Mouse (Mus musculus): ENCODE results near the gene Gm49384. TPM values are rescaled to one million over a fixed set of nuclear protein-coding genes. Genes with fewer than 3 reads are reported as not detected.

Gm49384 gene
- polyA plus RNA-seq (2016; fragmentation: Nextera tagmentation; extraction: Ambion mirVana): 31.2 and 37.9 TPM in 2 replicates

DNA sequence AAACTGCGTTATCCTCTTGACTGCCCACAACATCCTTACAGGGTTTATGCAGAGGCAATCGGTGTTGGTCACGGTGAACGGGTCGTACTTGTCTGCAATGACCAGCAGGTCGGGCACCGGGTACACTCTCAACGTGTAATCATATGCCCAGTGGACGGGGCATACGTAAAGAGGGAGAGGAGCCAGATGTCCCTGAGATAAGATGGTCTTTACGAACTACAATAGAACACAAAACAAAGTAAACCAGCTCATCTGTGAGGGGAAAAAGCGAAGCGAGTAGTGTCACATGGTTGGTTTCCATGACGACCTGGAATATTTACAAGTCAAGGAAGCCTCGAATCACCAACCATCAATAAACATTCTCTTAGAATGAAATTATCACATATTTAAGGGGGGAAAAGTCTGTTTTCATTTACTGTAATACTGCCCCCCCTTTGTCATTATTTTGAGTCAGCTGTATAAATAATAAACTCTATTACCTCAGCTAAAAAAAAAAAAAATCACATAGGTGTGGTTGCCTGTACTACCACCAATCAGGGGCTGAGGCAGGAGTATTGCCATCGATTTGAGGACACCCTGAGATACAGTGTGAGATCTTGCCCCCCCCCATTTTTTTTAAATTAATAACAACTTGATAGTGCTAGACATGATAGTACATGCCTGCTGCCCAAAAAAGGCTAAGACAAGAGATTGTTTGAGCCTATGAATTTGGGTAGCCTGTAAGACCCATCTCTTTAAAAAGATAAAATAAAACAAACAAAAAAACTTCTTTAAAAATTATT is at the start of gene Gm49384:
Gene Gm49384 (minus strand): TSS at position 216 of the 782 bp plus-strand sequence.
- no peak within 1 kb of the TSS for H3K4me2 ChIP-seq
- H3K9me3 ChIP-seq: no peaks in the 10 kb centered on the region
- H3K4me1 ChIP-seq: no peaks in the 10 kb centered on the region
- H3K36me3 ChIP-seq (replicated peaks): peaks cover 42% of the 10 kb centered on the region
- H3K27me3 ChIP-seq: no peaks in the 10 kb centered on the region
- 81% methylated on average over 16 of the region's 16 CpGs for WGBS
- no peak within 1 kb of the TSS for H3K27ac ChIP-seq
- peak; percentile 60; the same call in 1 of the 2 replicates for ATAC-seq (ENCODE audit: low FRiP score)
- no peak within 1 kb of the TSS for H3K9ac ChIP-seq
- no peak within 1 kb of the TSS for H3K4me3 ChIP-seq (replicated peaks)

DNA sequence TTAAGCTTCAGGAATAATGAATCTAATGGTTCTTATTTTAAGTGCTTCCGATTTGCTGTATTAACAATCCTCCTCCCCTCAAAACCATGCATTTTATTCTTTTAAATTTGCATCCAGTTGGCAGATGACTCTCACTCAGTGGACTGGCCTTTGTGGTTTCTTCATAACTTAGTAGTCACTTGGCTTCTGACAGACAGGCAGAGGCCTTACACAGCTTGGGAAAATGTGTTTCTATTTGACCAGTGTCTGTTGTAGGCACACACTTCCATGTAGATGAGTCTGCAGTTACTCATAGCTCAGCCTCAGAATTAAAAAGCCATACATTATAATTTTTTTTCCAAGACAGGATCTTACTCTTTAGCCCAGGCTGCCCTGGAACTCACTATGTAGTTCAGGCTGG is 49.7 kb upstream of the Gm49384 start:
- H3K4me2 ChIP-seq: no peak overlapping the region
- H3K4me1 ChIP-seq: no peaks in the 10 kb centered on the region
- H3K9me3 ChIP-seq: no peaks in the 10 kb centered on the region
- H3K27me3 ChIP-seq: no peaks in the 10 kb centered on the region
- no peak overlapping the region for H3K27ac ChIP-seq
- WGBS: 94% methylated on average over 1 of the region's 1 CpGs
- no peak overlapping the region for H3K9ac ChIP-seq
- ATAC-seq (ENCODE audit: low FRiP score): no peak
- H3K36me3 ChIP-seq (replicated peaks): no peaks in the 10 kb centered on the region
- H3K4me3 ChIP-seq (replicated peaks): no peak overlapping the region

DNA sequence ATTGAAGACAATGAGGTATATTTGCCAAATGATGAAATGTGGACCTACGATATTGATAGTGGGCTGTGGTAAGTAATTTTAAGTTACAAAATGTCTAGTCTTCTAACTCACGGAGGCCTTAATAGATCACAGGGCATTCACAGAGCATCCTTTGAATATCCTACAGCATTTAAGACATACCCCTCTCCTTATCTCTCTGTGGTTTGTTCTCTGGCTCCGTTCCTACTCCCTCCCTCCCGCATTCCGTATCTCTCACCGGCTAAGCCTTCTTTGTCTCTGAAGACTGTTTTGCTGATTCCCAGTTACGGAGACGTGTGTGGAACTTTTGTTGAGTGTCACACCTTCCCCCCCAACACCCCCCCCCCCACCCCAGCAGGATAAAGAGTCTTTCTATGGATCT is 46.7 kb upstream of the Gm49384 start:
- Histone ChIP-seq H3K27me3 (no peaks in the 10 kb centered on the region), H3K9me3 (no peaks in the 10 kb centered on the region), H3K9ac (no peak overlapping the region), H3K27ac (no peak overlapping the region), H3K4me2 (no peak overlapping the region), H3K36me3 (replicated peaks) (no peaks in the 10 kb centered on the region), H3K4me3 (replicated peaks) (no peak overlapping the region), H3K4me1 (no peaks in the 10 kb centered on the region)
- WGBS: 81% methylated on average over 8 of the region's 8 CpGs
- no peak for ATAC-seq (ENCODE audit: low FRiP score)

DNA sequence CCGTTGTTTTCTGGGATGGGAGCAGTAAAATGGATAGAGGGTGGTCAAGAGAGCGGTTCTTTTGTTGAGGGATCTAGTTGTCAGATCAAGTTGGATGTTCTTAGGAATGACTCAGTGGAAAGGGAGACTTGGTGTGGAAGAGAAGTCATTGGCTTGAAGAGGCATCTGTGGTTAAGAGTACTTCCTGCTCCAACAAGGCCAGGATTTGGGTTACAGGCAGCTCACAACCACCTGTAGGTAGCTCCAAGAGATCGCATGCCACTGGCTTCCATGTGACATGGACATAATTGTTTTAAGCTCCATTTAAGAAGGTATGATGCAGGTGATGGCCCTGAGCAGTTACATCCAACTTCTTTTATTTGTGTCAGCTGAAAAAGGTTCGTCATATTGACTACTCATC is 45.7 kb upstream of the Gm49384 start:
- Histone ChIP-seq H3K27ac (no peak overlapping the region), H3K27me3 (no peaks in the 10 kb centered on the region), H3K4me2 (no peak overlapping the region), H3K36me3 (replicated peaks) (no peaks in the 10 kb centered on the region), H3K4me3 (replicated peaks) (no peak overlapping the region), H3K4me1 (no peaks in the 10 kb centered on the region), H3K9me3 (no peaks in the 10 kb centered on the region), H3K9ac (no peak overlapping the region)
- 88% methylated on average over 4 of the region's 4 CpGs for WGBS
- no peak for ATAC-seq (ENCODE audit: low FRiP score)

DNA sequence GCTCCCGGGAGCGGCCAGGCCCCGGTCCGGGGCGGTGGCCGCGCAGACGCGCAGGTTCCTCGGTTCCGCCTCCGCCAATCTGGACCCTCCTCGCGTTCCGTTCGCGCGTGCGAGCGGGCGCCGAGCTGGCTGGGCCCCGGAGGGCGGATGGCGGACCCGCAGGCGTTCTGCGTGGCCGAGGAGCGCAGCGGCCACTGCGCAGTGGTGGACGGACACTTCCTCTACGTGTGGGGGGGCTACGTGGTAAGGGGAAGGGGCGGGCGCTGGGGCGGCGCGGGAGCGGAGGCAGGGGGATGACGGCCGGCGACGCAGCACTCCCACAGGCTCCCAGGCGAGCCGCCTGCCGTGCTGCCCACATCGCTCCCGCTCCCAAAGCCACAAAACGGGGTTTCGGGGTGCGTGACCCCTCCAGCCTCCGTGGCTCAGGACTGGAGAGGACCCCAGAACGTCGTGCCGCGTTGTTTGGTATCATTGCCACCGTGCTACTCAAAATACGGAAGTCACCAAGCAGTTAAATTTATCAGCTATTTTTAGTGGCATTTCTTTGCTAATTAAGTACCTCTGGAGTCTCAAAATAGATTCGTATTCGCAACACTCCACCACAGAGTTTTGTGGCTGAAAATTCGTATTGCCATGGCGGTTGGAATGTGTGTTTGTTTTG is 37.8 kb upstream of the Gm49384 start:
- H3K36me3 ChIP-seq (replicated peaks): no peaks in the 10 kb centered on the region
- no peaks in the 10 kb centered on the region for H3K27me3 ChIP-seq
- WGBS: under 1% methylated on average over 64 of the region's 64 CpGs
- peak overlapping the region; percentile 77 for H3K27ac ChIP-seq
- H3K9me3 ChIP-seq: no peaks in the 10 kb centered on the region
- ATAC-seq (ENCODE audit: low FRiP score): peak; percentile 93
- peaks cover 10% of the 10 kb centered on the region; the same call in 1 of the 2 replicates for H3K4me1 ChIP-seq
- peak overlapping the region; percentile 84 for H3K9ac ChIP-seq
- H3K4me3 ChIP-seq (replicated peaks): peak overlapping the region; percentile 70
- peak overlapping the region; percentile 70 for H3K4me2 ChIP-seq

DNA sequence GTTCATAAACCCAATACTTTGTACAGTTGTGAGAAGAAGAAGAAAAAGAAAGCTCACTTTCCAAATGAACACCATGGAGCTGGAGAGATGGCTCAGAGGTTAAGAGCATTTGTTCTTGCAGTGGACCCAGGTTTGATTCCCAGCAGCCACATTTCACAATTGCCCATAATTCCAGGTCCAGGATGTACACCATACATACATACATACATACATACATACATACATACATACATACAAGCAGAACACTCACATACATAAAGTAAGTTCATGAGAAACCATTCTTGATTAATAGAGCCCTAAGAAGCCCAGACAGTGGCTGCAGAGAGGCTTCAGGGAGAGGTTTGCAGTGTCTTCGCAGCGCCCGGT is 37.3 kb upstream of the Gm49384 start:
- Histone ChIP-seq H3K4me1 (peaks cover 10% of the 10 kb centered on the region; the same call in 1 of the 2 replicates), H3K27me3 (no peaks in the 10 kb centered on the region), H3K4me3 (replicated peaks) (peak overlapping the region; percentile 70), H3K27ac (peak overlapping the region; percentile 77), H3K36me3 (replicated peaks) (no peaks in the 10 kb centered on the region), H3K9ac (peak overlapping the region; percentile 84), H3K9me3 (no peaks in the 10 kb centered on the region), H3K4me2 (peak overlapping the region; percentile 70)
- no peak for ATAC-seq (ENCODE audit: low FRiP score)
- 7% methylated on average over 3 of the region's 3 CpGs for WGBS

DNA sequence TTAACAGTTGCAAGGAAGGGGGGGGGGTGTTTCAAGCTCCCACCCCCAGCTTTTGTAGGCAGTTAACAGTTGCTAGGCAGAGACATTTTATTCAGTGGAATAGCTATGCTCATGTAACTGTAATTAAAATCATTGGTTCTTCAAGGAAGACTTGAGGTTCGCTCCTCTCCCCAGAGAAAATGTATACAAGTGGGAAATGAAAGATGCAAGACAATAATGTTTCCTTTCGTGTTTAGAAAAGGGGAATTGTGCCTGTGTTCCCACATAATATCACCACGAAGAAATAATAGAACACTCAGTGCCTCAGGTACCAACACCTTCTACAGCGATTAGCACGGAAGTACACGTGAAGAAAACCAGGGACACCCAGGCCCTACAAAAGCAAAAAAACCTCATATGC is 36.8 kb upstream of the Gm49384 start, which contains the start of gene Klhdc1:
Gene Klhdc1 (plus strand): TSS at position 301 of the 400 bp plus-strand sequence.
- H3K4me3 ChIP-seq (replicated peaks): peak within 1 kb of the TSS; percentile 70
- H3K9me3 ChIP-seq: no peaks in the 10 kb centered on the region
- H3K36me3 ChIP-seq (replicated peaks): no peaks in the 10 kb centered on the region
- H3K4me1 ChIP-seq: peaks cover 10% of the 10 kb centered on the region; the same call in 1 of the 2 replicates
- WGBS: 71% methylated on average over 6 of the region's 6 CpGs
- peak within 1 kb of the TSS; percentile 84 for H3K9ac ChIP-seq
- peak within 1 kb of the TSS; percentile 77 for H3K27ac ChIP-seq
- ATAC-seq (ENCODE audit: low FRiP score): no peak
- H3K4me2 ChIP-seq: peak within 1 kb of the TSS; percentile 70
- H3K27me3 ChIP-seq: no peaks in the 10 kb centered on the region

DNA sequence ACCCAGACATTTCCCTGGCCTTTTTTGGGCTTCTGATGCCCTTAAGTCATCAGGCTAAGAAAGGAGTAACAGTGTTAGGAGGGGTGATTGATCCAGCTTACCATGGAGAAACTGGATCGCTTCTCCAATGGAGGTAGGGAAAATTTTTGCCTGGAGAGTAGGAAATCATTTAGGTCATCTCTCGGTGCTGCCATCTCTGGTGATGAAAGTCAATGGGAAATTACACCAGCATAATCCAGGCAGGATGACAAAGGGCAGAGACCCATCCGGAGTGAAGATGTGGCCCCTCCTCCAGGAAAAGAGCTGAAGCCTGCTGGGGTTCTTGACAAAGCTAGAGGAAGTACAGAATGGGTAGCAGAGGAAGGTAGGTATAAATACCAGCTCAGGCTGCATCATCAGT is 34.2 kb upstream of the Gm49384 start:
- H3K4me3 ChIP-seq (replicated peaks): no peak overlapping the region
- peaks cover 10% of the 10 kb centered on the region; the same call in 1 of the 2 replicates for H3K4me1 ChIP-seq
- H3K27ac ChIP-seq: no peak overlapping the region
- WGBS: 43% methylated on average over 3 of the region's 3 CpGs
- H3K36me3 ChIP-seq (replicated peaks): no peaks in the 10 kb centered on the region
- no peak overlapping the region for H3K4me2 ChIP-seq
- no peaks in the 10 kb centered on the region for H3K27me3 ChIP-seq
- ATAC-seq (ENCODE audit: low FRiP score): no peak
- H3K9me3 ChIP-seq: no peaks in the 10 kb centered on the region
- no peak overlapping the region for H3K9ac ChIP-seq

DNA sequence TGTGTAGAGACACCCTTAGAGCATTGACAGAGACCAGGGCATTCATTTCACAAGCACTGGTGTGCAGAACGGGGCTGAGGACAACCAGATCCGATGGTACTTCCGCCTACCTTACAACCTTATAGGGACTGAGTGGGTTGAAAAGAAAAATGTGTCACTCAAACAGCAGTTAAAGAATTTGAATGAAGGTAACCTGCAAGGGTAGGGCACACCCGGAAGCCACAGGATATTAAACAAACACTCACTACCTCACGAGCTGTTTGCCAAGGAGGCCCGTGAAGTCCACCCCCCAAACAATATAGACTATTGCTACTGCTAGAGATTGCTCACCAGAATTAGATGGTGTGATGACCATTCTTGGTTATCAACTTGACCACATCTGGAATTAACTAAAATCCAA is 31.7 kb upstream of the Gm49384 start:
- H3K4me3 ChIP-seq (replicated peaks): no peak overlapping the region
- 89% methylated on average over 6 of the region's 6 CpGs for WGBS
- H3K9ac ChIP-seq: no peak overlapping the region
- H3K27me3 ChIP-seq: no peaks in the 10 kb centered on the region
- no peak overlapping the region for H3K4me2 ChIP-seq
- H3K4me1 ChIP-seq: peaks cover 1% of the 10 kb centered on the region; the same call in 1 of the 2 replicates
- H3K36me3 ChIP-seq (replicated peaks): no peaks in the 10 kb centered on the region
- no peak for ATAC-seq (ENCODE audit: low FRiP score)
- no peaks in the 10 kb centered on the region for H3K9me3 ChIP-seq
- no peak overlapping the region for H3K27ac ChIP-seq

DNA sequence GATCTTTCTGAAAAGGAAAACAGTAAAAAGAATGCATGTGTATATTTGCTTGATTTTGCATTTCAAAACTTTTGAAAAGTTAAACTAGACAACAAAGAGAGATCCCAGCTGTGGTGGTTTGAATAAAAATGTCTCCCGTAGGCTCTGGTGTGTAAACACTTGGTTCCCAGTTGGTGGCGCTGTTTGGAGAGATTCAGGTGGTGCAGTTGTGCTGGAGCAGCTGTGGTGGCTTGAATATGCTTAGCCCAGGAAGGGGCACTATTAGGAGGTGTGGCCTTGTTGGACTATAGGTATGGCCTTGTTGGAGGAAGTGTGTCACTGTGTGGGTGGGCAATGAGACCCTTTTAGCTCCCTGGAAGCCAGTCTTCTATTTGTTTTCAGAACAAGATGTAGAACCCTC is 25.2 kb upstream of the Gm49384 start:
- no peak overlapping the region for H3K4me3 ChIP-seq (replicated peaks)
- no peak overlapping the region for H3K9ac ChIP-seq
- H3K27ac ChIP-seq: no peak overlapping the region
- peaks cover 4% of the 10 kb centered on the region; the same call in 1 of the 2 replicates for H3K36me3 ChIP-seq (replicated peaks)
- ATAC-seq (ENCODE audit: low FRiP score): no peak
- H3K27me3 ChIP-seq: no peaks in the 10 kb centered on the region
- no peaks in the 10 kb centered on the region for H3K9me3 ChIP-seq
- H3K4me1 ChIP-seq: 0 out of 2 replicates have a peak, but pooled peaks cover 5% of the 10 kb centered on the region
- WGBS: 72% methylated on average over 2 of the region's 2 CpGs
- no peak overlapping the region for H3K4me2 ChIP-seq

DNA sequence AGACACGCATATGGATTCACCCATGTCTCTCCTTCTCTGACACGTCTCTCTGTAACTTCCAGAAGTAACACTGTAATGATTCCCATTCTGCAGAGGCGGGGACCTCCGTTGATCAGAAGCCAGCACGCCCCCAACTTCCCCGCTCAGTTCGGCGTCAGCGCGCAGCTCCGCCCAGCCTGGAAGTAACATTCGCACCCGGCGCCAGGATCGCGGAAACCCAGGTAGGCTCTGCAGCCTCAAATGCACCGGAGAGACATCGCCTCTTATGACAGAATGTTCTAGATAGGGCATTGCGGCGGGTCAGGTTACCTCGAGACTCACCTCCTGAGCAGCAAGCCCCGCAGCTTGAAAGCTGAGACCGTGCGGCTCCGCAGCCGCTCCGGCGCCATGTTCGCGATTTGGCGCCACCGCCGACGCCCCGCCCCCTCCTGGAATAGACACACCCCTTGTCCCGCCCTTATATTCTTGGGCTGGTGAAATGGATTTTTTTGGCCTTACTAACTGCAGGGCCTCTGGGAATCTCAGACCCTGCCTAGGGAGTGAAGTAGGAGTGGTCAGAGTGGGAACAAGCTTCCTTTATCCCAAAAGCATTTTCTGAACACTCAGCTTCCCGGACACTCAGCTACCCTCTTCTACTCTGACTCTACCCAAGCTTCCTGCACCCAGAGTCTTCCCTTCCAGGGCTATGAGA is 23.9 kb upstream of the Gm49384 start, which contains the start of gene Pole2:
Gene Pole2 (minus strand): TSS at position 420 of the 691 bp plus-strand sequence.
- Histone ChIP-seq H3K4me2 (peak within 1 kb of the TSS; percentile 57), H3K27me3 (no peaks in the 10 kb centered on the region), H3K4me1 (0 out of 2 replicates have a peak, but pooled peaks cover 5% of the 10 kb centered on the region), H3K4me3 (replicated peaks) (peak within 1 kb of the TSS; percentile 66), H3K9me3 (no peaks in the 10 kb centered on the region), H3K9ac (peak within 1 kb of the TSS; percentile 55), H3K27ac (peak within 1 kb of the TSS; percentile 65), H3K36me3 (replicated peaks) (peaks cover 7% of the 10 kb centered on the region; the same call in 1 of the 2 replicates)
- WGBS: under 1% methylated on average over 37 of the region's 37 CpGs
- peak; percentile 95 for ATAC-seq (ENCODE audit: low FRiP score)
